Mouse (Mus musculus) olfactory bulb, adult 2 months (tissue): ENCODE measurements around the gene Sec63. TPM values are rescaled to one million over a fixed set of nuclear protein-coding genes. Genes with fewer than 3 reads are reported as not detected.

ENCODE experiments used
- H3K27ac ChIP-seq: fragments of 200-500 bp; 2 replicates; pipeline ENCODE4 v1.5.1; 2012; ENCODE audit warnings: low read depth, low read length; ENCODE audit not compliant: insufficient read depth
- H3K4me1 ChIP-seq: fragments of 200-500 bp; 2 replicates; pipeline ENCODE4 v1.6.1; 2012; ENCODE audit warnings: low read length; ENCODE audit not compliant: control insufficient read depth, insufficient read depth
- H3K4me3 ChIP-seq: fragments of 200-500 bp; 2 replicates; pipeline ENCODE4 v1.5.1; 2012; ENCODE audit warnings: mild to moderate bottlenecking, low read depth, low read length, moderate library complexity; ENCODE audit not compliant: insufficient read depth
- CTCF ChIP-seq: fragments of 200-500 bp; IDR thresholded peaks from 2 replicates; pipeline ENCODE4 v1.5.1; 2012; ENCODE audit warnings: low read depth, mild to moderate bottlenecking, low read length, moderate library complexity; ENCODE audit not compliant: insufficient read depth
- POLR2A ChIP-seq: fragments of 200-500 bp; IDR thresholded peaks from 2 replicates; pipeline ENCODE4 v1.6.1; 2012; ENCODE audit warnings: mild to moderate bottlenecking, low read depth, low read length, moderate library complexity; ENCODE audit not compliant: insufficient read depth
- WGBS: fragments of 180-500 bp; shearing (Covaris S2); methylation state at CpG from one replicate; pipeline ENCODE4 v1.1.7; 2018; 5-methylcytosine and 5-hydroxymethylcytosine counted together
- polyA plus RNA-seq: library from polyadenylated mRNA; stranded (reverse); fragments of >200 nt; gene quantifications from 2 replicates; pipeline ENCODE4 v1.2.4, GENCODE M21; 2012; ENCODE audit warnings: low replicate concordance; ENCODE audit not compliant: missing spikeins, insufficient read depth, insufficient read length

Sec63 gene
- polyA plus RNA-seq, 1 experiment: not detected

DNA sequence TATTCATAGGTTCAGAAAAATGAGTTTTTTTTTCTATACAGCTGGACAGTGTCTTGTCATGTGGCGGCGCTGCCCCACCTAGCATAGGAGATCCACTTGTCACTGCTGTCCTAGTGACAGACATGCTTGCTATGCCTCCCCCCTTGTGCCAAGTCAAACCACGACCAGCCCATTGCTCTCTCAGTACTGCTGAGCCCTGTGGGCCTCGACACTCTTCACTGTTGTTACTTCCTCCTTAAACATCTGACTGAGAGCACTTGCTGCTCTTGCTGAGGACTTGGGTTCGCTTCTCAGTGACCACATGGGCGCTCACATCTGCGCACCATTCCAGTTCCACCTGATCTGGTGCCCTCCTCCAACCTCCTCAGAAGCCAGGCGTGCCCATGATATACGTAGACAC, 107.1 kb downstream of the Sec63 start:
- no peak for TF ChIP-seq POLR2A
- TF ChIP-seq CTCF: no peak
- H3K4me1 ChIP-seq: peaks cover 10% of the 10 kb centered on the region
- H3K27ac ChIP-seq: no peak overlapping the region
- 94% methylated on average over 9 of the region's 9 CpGs for WGBS
- H3K4me3 ChIP-seq: no peak overlapping the region

DNA sequence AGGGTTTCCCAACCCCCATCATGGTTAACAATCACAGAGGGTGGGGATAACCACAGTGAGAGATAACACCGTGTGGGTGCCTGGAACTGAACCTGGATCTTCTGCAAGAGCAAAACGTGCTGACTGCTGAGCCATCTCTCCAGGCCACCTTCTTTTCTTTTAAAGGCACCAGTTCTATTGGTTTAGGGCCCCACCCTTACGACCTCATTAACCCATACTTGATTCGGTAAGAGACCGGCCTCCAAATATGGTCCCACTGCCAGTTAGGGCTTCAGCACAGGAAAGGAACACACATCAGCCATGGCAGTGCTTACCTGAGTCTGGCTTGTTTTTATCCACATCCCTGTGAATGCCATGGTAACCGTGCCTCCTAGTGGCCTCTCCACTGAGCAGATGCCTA, 108.2 kb downstream of the Sec63 start:
- Histone ChIP-seq H3K4me1 (peaks cover 3% of the 10 kb centered on the region; the same call in 1 of the 2 replicates), H3K4me3 (no peak overlapping the region), H3K27ac (no peak overlapping the region)
- TF ChIP-seq POLR2A (no peak), CTCF (no peak)
- 94% methylated on average over 6 of the region's 6 CpGs for WGBS

DNA sequence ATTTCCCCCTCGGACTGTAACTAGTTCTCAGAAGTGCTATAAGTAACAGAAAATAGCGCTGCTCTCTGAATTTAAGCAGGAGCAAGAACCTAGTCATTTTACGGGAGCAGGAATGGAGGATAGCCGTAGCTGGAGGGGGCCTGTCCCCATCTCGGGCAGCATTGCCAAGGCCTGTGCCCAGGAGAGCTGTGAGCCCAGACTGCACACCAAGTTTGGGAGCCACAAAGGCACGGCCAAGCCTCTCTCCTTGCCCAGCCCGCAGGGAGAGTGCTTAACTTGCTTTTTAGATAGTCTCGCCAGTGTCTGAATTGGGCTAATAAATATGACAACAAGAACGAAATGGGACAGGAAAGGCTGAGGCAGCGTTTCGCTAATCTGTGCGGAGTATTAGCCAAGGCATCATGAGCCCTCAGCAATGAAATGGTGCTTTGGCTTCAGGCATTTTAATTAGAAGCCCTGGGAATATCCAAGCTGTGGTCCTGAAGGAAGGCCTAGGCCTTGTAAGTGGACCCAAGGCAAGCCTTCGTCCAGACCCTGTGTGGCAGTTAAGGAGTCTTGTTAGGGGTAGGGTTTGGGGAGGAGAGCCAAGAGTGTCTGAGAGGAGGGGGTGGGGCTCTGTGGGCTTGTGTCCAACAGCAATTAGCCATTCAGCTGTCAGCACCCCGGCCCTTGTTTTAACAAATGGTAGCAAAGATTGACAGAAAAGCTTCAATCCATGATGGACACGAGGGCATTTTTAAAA, 111.1 kb downstream of the Sec63 start:
- TF ChIP-seq POLR2A (no peak), CTCF (no peak)
- Histone ChIP-seq H3K4me3 (no peak overlapping the region), H3K27ac (no peak overlapping the region), H3K4me1 (no peaks in the 10 kb centered on the region)
- WGBS: 66% methylated on average over 15 of the region's 15 CpGs

DNA sequence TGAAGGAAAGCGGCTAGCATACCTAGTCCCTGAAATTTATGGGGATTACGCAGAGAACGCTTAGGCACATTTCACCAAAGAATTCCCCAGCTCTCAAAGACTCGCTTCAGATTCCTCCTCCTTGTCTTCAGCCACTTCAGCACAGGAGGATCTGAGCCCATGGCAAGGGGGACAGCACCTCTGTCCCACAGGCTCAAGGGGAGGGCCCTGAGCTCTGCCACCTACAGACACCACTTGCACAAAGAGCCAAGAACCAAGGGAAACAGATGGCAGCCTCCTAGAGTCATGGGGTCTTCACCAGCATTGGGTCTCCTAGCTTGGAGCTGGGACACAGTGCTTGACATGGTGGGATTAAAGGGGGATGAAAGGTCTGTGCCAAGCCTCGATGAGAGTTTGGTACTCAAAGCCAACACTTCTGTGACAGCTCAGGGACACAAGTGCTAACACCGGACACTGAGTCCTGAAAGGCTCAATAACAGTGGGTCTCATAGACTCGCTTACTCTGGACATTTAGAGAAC, 111.8 kb downstream of the Sec63 start:
- H3K27ac ChIP-seq: no peak overlapping the region

DNA sequence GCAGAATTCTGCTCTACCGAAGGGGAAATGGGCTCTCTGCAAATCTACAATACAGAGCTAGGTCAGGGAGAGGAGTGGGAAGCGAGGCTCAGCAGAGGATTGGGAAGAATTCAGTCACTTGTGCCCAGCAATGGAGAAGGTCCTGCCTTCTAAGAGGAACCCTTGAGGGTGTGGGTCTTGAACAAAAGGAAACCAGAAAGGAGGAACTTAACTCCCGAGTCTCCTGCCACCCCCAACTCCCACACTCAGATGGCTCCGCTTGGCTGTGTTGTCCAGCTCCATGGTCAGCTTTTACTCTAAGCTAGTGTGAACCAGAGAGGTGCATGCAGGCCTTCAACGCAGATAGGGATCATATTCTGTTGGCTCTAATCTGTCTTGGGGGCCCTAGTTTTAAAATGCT, 114.9 kb downstream of the Sec63 start:
- no peak overlapping the region for H3K4me3 ChIP-seq
- TF ChIP-seq POLR2A (no peak), CTCF (no peak)
- no peak overlapping the region for H3K27ac ChIP-seq
- H3K4me1 ChIP-seq: no peaks in the 10 kb centered on the region
- WGBS: 85% methylated on average over 5 of the region's 5 CpGs

More for the DNA sequence above, 111.8 kb downstream of the Sec63 start:
- Histone ChIP-seq H3K4me3 (no peak overlapping the region), H3K4me1 (no peaks in the 10 kb centered on the region)
- WGBS: 80% methylated on average over 7 of the region's 7 CpGs
- TF ChIP-seq CTCF: no peak
- no peak for TF ChIP-seq POLR2A

DNA sequence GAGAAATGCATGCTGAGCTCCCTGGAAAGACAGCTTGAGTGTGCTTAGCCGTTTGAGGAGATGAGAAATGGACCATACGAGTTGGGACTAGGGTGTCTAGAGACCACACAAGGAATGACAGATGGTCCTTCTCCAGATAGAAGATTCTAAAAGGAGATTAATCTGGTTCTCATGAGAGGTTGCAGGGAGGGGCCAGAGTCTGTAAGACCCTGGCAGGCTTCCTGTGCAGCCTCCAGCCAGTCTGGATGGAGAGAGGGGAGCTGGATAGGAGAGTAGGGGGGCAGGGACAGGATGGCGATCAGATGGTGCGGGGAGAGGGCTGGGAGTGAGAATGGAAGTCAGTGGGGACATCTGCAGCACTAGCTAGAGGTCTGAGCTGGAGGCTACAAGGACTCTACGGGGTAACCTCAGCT, 118.0 kb downstream of the Sec63 start:
- TF ChIP-seq CTCF (no peak), POLR2A (no peak)
- WGBS: 88% methylated on average over 5 of the region's 5 CpGs
- H3K4me1 ChIP-seq: no peaks in the 10 kb centered on the region
- H3K4me3 ChIP-seq: no peak overlapping the region
- no peak overlapping the region for H3K27ac ChIP-seq

DNA sequence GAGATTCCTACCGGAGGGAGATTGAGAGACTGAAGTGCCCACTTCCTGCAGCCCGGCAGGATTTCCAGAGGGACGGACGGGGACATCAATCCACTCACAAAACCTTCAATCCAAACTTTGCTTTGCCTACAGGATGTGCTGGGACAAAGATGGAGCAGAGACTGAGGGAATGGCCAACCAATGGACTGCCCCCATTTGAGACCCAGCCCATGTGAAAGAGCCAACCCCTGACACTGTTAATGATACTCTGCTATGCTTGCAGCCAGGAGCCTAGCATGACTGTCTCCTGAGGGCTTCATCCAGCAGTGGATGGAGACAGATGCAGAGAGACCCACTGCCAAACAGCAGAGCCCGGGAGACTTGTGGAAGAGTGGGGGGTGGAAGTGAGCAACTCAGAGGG, 118.4 kb downstream of the Sec63 start:
- Histone ChIP-seq H3K27ac (no peak overlapping the region), H3K4me3 (no peak overlapping the region), H3K4me1 (no peaks in the 10 kb centered on the region)
- TF ChIP-seq POLR2A: no peak
- no peak for TF ChIP-seq CTCF
- WGBS: 93% methylated on average over 5 of the region's 5 CpGs

Other genes starting within 250 kb of the Sec63 start
- not detected in 2 replicates for gene Nr2e1, start 177.9 kb upstream of the Sec63 start, polyA plus RNA-seq
- gene Ostm1, start 177.7 kb upstream of the Sec63 start, polyA plus RNA-seq: not detected in 2 replicates
- not detected in 2 replicates for gene Scml4, start 98.9 kb downstream of the Sec63 start, polyA plus RNA-seq